Mouse (Mus musculus) C2C12 (cell line): ENCODE results near the gene Glra1.

Experiments used
- CEBPB ChIP-seq: IDR thresholded peaks from one replicate; pipeline ENCODE4 v1.6.1; 2011; ENCODE audit warnings: low read depth, mild to moderate bottlenecking, control low read depth, moderate library complexity
- CTCF ChIP-seq: IDR thresholded peaks from one replicate; pipeline ENCODE4 v1.5.1; 2011; ENCODE audit not compliant: control insufficient read depth, insufficient read depth, insufficient read length
- FOSL1 ChIP-seq: IDR thresholded peaks from one replicate; pipeline ENCODE4 v1.8.0; 2011; ENCODE audit warnings: mild to moderate bottlenecking, low read length; ENCODE audit not compliant: poor library complexity, insufficient read depth, severe bottlenecking
- MAX ChIP-seq: IDR thresholded peaks from one replicate; pipeline ENCODE4 v1.6.1; 2011; ENCODE audit warnings: mild to moderate bottlenecking, control low read depth
- MYOG ChIP-seq: IDR thresholded peaks from one replicate; pipeline ENCODE4 v1.6.1; 2011; ENCODE audit not compliant: control insufficient read depth, insufficient read length; ENCODE audit errors: extremely low read depth
- USF1 ChIP-seq: IDR thresholded peaks from one replicate; pipeline ENCODE4 v1.6.1; 2011; ENCODE audit warnings: low read depth, mild to moderate bottlenecking, control low read depth, moderate library complexity

GRCm38 (mm10) chr11:55534766-55535165 is 73.2 kb downstream of the Glra1 start:
- TF ChIP-seq CTCF = no peak
- no peak for TF ChIP-seq FOSL1
- no peak for TF ChIP-seq USF1
- TF ChIP-seq CEBPB = no peak
- TF ChIP-seq MAX = no peak
- no peak for TF ChIP-seq MYOG
